Mouse (Mus musculus): ENCODE results near the gene Fetub. TPM values are rescaled to one million over a fixed set of nuclear protein-coding genes. Genes with fewer than 3 reads are reported as not detected.

Fetub gene
- polyA plus RNA-seq, 1 experiment from 2014 or later, result 7.3 TPM

- Histone ChIP-seq H3K4me2 (no peak overlapping the region), H3K4me1 (replicated peaks) (no peaks in the 10 kb centered on the region), H3K27ac (replicated peaks) (no peak overlapping the region), H3K4me3 (replicated peaks) (no peak overlapping the region), H3K27me3 (no peaks in the 10 kb centered on the region), H3K36me3 (replicated peaks) (no peaks in the 10 kb centered on the region), H3K9ac (no peak overlapping the region), H3K9me3 (replicated peaks) (no peaks in the 10 kb centered on the region)
- no peak for ATAC-seq (ENCODE audit: insufficient read depth)
- WGBS (ENCODE audit: insufficient replicate concordance), result 63% methylated on average over 3 of the region's 3 CpGs
These were observed 6.1 kb upstream of the Fetub start for GRCm38 (mm10) chr16:22911986-22912385.

GRCm38 (mm10) chr16:22912886-22913285 is 5.2 kb upstream of the Fetub start:
- no peak for ATAC-seq (ENCODE audit: insufficient read depth)
- H3K27ac ChIP-seq (replicated peaks), result no peak overlapping the region
- H3K4me1 ChIP-seq (replicated peaks), result no peaks in the 10 kb centered on the region
- 61% methylated on average over 6 of the region's 6 CpGs for WGBS (ENCODE audit: insufficient replicate concordance)
- H3K27me3 ChIP-seq, result no peaks in the 10 kb centered on the region
- H3K36me3 ChIP-seq (replicated peaks), result no peaks in the 10 kb centered on the region
- H3K9ac ChIP-seq, result no peak overlapping the region
- H3K4me3 ChIP-seq (replicated peaks), result no peak overlapping the region
- no peak overlapping the region for H3K4me2 ChIP-seq
- H3K9me3 ChIP-seq (replicated peaks), result no peaks in the 10 kb centered on the region

- ATAC-seq (ENCODE audit: insufficient read depth), result no peak
- H3K9me3 ChIP-seq (replicated peaks), result no peaks in the 10 kb centered on the region
- H3K4me2 ChIP-seq, result no peak overlapping the region
- no peak overlapping the region for H3K27ac ChIP-seq (replicated peaks)
- H3K4me1 ChIP-seq (replicated peaks), result no peaks in the 10 kb centered on the region
- H3K27me3 ChIP-seq, result no peaks in the 10 kb centered on the region
- no peak overlapping the region for H3K4me3 ChIP-seq (replicated peaks)
- H3K9ac ChIP-seq, result no peak overlapping the region
- H3K36me3 ChIP-seq (replicated peaks), result no peaks in the 10 kb centered on the region
These were observed 3.9 kb upstream of the Fetub start for GRCm38 (mm10) chr16:22914276-22914675.

GRCm38 (mm10) chr16:22918664-22919312 is 654 bp downstream of the Fetub start:
- Histone ChIP-seq H3K27ac (replicated peaks) (no peak overlapping the region), H3K9ac (no peak overlapping the region)

GRCm38 (mm10) chr16:22919971-22920854 is 2.1 kb downstream of the Fetub start:
- H3K9me3 ChIP-seq (replicated peaks), result no peaks in the 10 kb centered on the region
- 42% methylated on average over 18 of the region's 18 CpGs for WGBS (ENCODE audit: insufficient replicate concordance)
- H3K27me3 ChIP-seq, result no peaks in the 10 kb centered on the region
- H3K27ac ChIP-seq (replicated peaks), result peak overlapping the region; percentile 45
- H3K4me2 ChIP-seq, result no peak overlapping the region
- H3K4me1 ChIP-seq (replicated peaks), result no peaks in the 10 kb centered on the region
- no peak overlapping the region for H3K9ac ChIP-seq
- H3K36me3 ChIP-seq (replicated peaks), result no peaks in the 10 kb centered on the region
- no peak overlapping the region for H3K4me3 ChIP-seq (replicated peaks)
- peak; percentile 70 for ATAC-seq (ENCODE audit: insufficient read depth)

More at GRCm38 (mm10) chr16:22918664-22919312, 654 bp downstream of the Fetub start:
- Histone ChIP-seq H3K4me3 (replicated peaks) (no peak overlapping the region), H3K9me3 (replicated peaks) (no peaks in the 10 kb centered on the region), H3K36me3 (replicated peaks) (no peaks in the 10 kb centered on the region), H3K4me1 (replicated peaks) (no peaks in the 10 kb centered on the region), H3K4me2 (no peak overlapping the region), H3K27me3 (no peaks in the 10 kb centered on the region)
- ATAC-seq (ENCODE audit: insufficient read depth), result no peak
- WGBS (ENCODE audit: insufficient replicate concordance), result 68% methylated on average over 15 of the region's 15 CpGs

- WGBS (ENCODE audit: insufficient replicate concordance), result 66% methylated on average over 5 of the region's 5 CpGs
- no peak for ATAC-seq (ENCODE audit: insufficient read depth)
- Histone ChIP-seq H3K9ac (no peak overlapping the region), H3K27ac (replicated peaks) (no peak overlapping the region), H3K9me3 (replicated peaks) (no peaks in the 10 kb centered on the region), H3K36me3 (replicated peaks) (no peaks in the 10 kb centered on the region), H3K4me2 (no peak overlapping the region), H3K4me3 (replicated peaks) (no peak overlapping the region), H3K4me1 (replicated peaks) (no peaks in the 10 kb centered on the region), H3K27me3 (no peaks in the 10 kb centered on the region)
These were observed 3.6 kb downstream of the Fetub start for GRCm38 (mm10) chr16:22921761-22922160.

GRCm38 (mm10) chr16:22922433-22922832 is 4.3 kb downstream of the Fetub start:
- no peak overlapping the region for H3K4me3 ChIP-seq (replicated peaks)
- no peaks in the 10 kb centered on the region for H3K27me3 ChIP-seq
- H3K9me3 ChIP-seq (replicated peaks), result no peaks in the 10 kb centered on the region
- no peaks in the 10 kb centered on the region for H3K4me1 ChIP-seq (replicated peaks)
- H3K27ac ChIP-seq (replicated peaks), result no peak overlapping the region
- no peak overlapping the region for H3K4me2 ChIP-seq
- H3K36me3 ChIP-seq (replicated peaks), result no peaks in the 10 kb centered on the region
- ATAC-seq (ENCODE audit: insufficient read depth), result no peak
- no peak overlapping the region for H3K9ac ChIP-seq
- 66% methylated on average over 4 of the region's 4 CpGs for WGBS (ENCODE audit: insufficient replicate concordance)

- no peak for ATAC-seq (ENCODE audit: insufficient read depth)
- Histone ChIP-seq H3K36me3 (replicated peaks) (no peaks in the 10 kb centered on the region), H3K9me3 (replicated peaks) (no peaks in the 10 kb centered on the region), H3K27me3 (no peaks in the 10 kb centered on the region), H3K4me2 (no peak overlapping the region), H3K4me1 (replicated peaks) (no peaks in the 10 kb centered on the region), H3K9ac (no peak overlapping the region), H3K4me3 (replicated peaks) (no peak overlapping the region), H3K27ac (replicated peaks) (no peak overlapping the region)
- WGBS (ENCODE audit: insufficient replicate concordance), result 58% methylated on average over 6 of the region's 6 CpGs
These were observed 11.4 kb downstream of the Fetub start for GRCm38 (mm10) chr16:22929575-22929974.

GRCm38 (mm10) chr16:22931431-22932200 is 13.5 kb downstream of the Fetub start:
- ATAC-seq (ENCODE audit: insufficient read depth), result no peak
- Histone ChIP-seq H3K4me3 (replicated peaks) (no peak overlapping the region), H3K27ac (replicated peaks) (no peak overlapping the region), H3K27me3 (no peaks in the 10 kb centered on the region), H3K4me1 (replicated peaks) (no peaks in the 10 kb centered on the region), H3K4me2 (no peak overlapping the region), H3K9me3 (replicated peaks) (no peaks in the 10 kb centered on the region), H3K36me3 (replicated peaks) (no peaks in the 10 kb centered on the region), H3K9ac (no peak overlapping the region)
- WGBS (ENCODE audit: insufficient replicate concordance), result 60% methylated on average over 11 of the region's 11 CpGs

- Histone ChIP-seq H3K27ac (replicated peaks) (no peak overlapping the region), H3K27me3 (no peaks in the 10 kb centered on the region), H3K4me1 (replicated peaks) (no peaks in the 10 kb centered on the region), H3K4me3 (replicated peaks) (no peak overlapping the region), H3K36me3 (replicated peaks) (no peaks in the 10 kb centered on the region), H3K4me2 (no peak overlapping the region), H3K9ac (no peak overlapping the region), H3K9me3 (replicated peaks) (no peaks in the 10 kb centered on the region)
- 76% methylated on average over 12 of the region's 12 CpGs for WGBS (ENCODE audit: insufficient replicate concordance)
- no peak for ATAC-seq (ENCODE audit: insufficient read depth)
These were observed 19.5 kb downstream of the Fetub start for GRCm38 (mm10) chr16:22937631-22938030.

GRCm38 (mm10) chr16:22938541-22938940 is 20.4 kb downstream of the Fetub start:
- Histone ChIP-seq H3K4me1 (replicated peaks) (no peaks in the 10 kb centered on the region), H3K4me2 (no peak overlapping the region), H3K4me3 (replicated peaks) (no peak overlapping the region), H3K9ac (no peak overlapping the region), H3K27ac (replicated peaks) (no peak overlapping the region), H3K36me3 (replicated peaks) (no peaks in the 10 kb centered on the region), H3K9me3 (replicated peaks) (no peaks in the 10 kb centered on the region), H3K27me3 (no peaks in the 10 kb centered on the region)
- no peak for ATAC-seq (ENCODE audit: insufficient read depth)
- 52% methylated on average over 2 of the region's 2 CpGs for WGBS (ENCODE audit: insufficient replicate concordance)
